In genomic region chr15:93336925-93337761, GRCm38 (mm10) we compare ENCODE assay signal across 8 mouse cellular contexts. TPM values are rescaled to one million over a fixed set of nuclear protein-coding genes. Genes with fewer than 3 reads are reported as not detected.
DNase-seq lines count a peak whose midpoint lies in the region; ATAC-seq and TF ChIP-seq lines count a peak whose summit lies in the region.

Gene Yaf2 (minus strand): TSS chr15:93336935.

- H3K27ac ChIP-seq in forebrain, embryonic 13.5 days, result peak within 1 kb of the TSS; percentile 85
- peak within 1 kb of the TSS; percentile 95 for H3K27ac ChIP-seq in liver, postnatal 0 days (ENCODE audit: low read depth)
- peak within 1 kb of the TSS; percentile 93 for H3K27ac ChIP-seq in neural tube, embryonic 14.5 days (ENCODE audit: low read depth, low read length)

- DNase-seq in c-Kit-positive CD71-positive TER-119-positive erythroid progenitor cells, embryonic 14.5 days (ENCODE audit: low spot score), result peak; percentile 80
- DNase-seq in heart, postnatal 10 days, result peak; percentile 86 to 88
- DNase-seq in large intestine, adult 2 months (ENCODE audit: low read depth, low spot score), result peak; percentile 57
- peak; percentile 90 for DNase-seq in liver, postnatal 0 days
- peak; percentile 88 for DNase-seq in testis, postnatal 10 days (ENCODE audit: low spot score)

- H3K9ac ChIP-seq in forebrain, embryonic 13.5 days, result peak within 1 kb of the TSS; percentile 90
- peak within 1 kb of the TSS; percentile 92 for H3K9ac ChIP-seq in liver, postnatal 0 days (replicated peaks)
- peak within 1 kb of the TSS; percentile 93 for H3K9ac ChIP-seq in neural tube, embryonic 14.5 days (replicated peaks; ENCODE audit: low read depth, low read length)

- ATAC-seq in forebrain, embryonic 13.5 days, result peak; percentile 97
- peak; percentile 94 for ATAC-seq in liver, postnatal 0 days
- peak; percentile 95 for ATAC-seq in neural tube, embryonic 14.5 days (ENCODE audit: low read depth)

- intact Hi-C loops in heart, postnatal 10 days (cut with DNase I), result loop anchor here (2.0 to 5.0 kb wide), 2 partner anchors 40 to 62 kb away; partner anchors contain the start of genes Pphln1 and Zcrb1

- under 1% methylated on average over 48 of the region's 73 CpGs for WGBS in forebrain, embryonic 13.5 days
- WGBS in large intestine, adult 2 months, result 1% methylated on average over 66 of the region's 73 CpGs
- under 1% methylated on average over 71 of the region's 73 CpGs for WGBS in liver, postnatal 0 days (ENCODE audit: insufficient replicate concordance)
- WGBS in neural tube, embryonic 14.5 days, result under 1% methylated on average over 57 of the region's 73 CpGs

- H3K9me3 ChIP-seq in E14TG2a.4 (ENCODE audit: low read length), result no peaks in the 10 kb centered on the region
- no peaks in the 10 kb centered on the region for H3K9me3 ChIP-seq in forebrain, embryonic 13.5 days (replicated peaks)
- H3K9me3 ChIP-seq in liver, postnatal 0 days (ENCODE audit: low read length), result no peaks in the 10 kb centered on the region
- H3K9me3 ChIP-seq in neural tube, embryonic 14.5 days (ENCODE audit: control insufficient read depth, low read length), result no peaks in the 10 kb centered on the region

- H3K27me3 ChIP-seq in E14TG2a.4 (ENCODE audit: insufficient read depth, low read length), result peaks cover 54% of the 10 kb centered on the region
- H3K27me3 ChIP-seq in forebrain, embryonic 13.5 days, result no peaks in the 10 kb centered on the region
- H3K27me3 ChIP-seq in liver, postnatal 0 days (ENCODE audit: insufficient read depth, low read length), result no peaks in the 10 kb centered on the region
- H3K27me3 ChIP-seq in neural tube, embryonic 14.5 days (ENCODE audit: control insufficient read depth, insufficient read depth, low read length), result no peaks in the 10 kb centered on the region

- no peaks in the 10 kb centered on the region for H3K36me3 ChIP-seq in E14TG2a.4 (ENCODE audit: insufficient read depth, low read length)
- peaks cover 7% of the 10 kb centered on the region for H3K36me3 ChIP-seq in forebrain, embryonic 13.5 days (ENCODE audit: poor library complexity, severe bottlenecking)
- H3K36me3 ChIP-seq in liver, postnatal 0 days (replicated peaks; ENCODE audit: insufficient read depth, low read length), result no peaks in the 10 kb centered on the region; the same call in 1 of the 2 replicates
- no peaks in the 10 kb centered on the region for H3K36me3 ChIP-seq in neural tube, embryonic 14.5 days (ENCODE audit: control insufficient read depth, insufficient read depth, low read length)

- peak within 1 kb of the TSS; percentile 76 for H3K4me2 ChIP-seq in forebrain, embryonic 13.5 days
- peak within 1 kb of the TSS; percentile 96 for H3K4me2 ChIP-seq in liver, postnatal 0 days (ENCODE audit: low read depth, low read length)
- H3K4me2 ChIP-seq in neural tube, embryonic 14.5 days (ENCODE audit: low read depth, low read length), result peak within 1 kb of the TSS; percentile 83

- H3K4me3 ChIP-seq in E14TG2a.4 (replicated peaks; ENCODE audit: low read length), result peak within 1 kb of the TSS; percentile 82
- peak within 1 kb of the TSS; percentile 87 for H3K4me3 ChIP-seq in forebrain, embryonic 13.5 days
- H3K4me3 ChIP-seq in liver, postnatal 0 days (ENCODE audit: low read depth, low read length), result peak within 1 kb of the TSS; percentile 69
- peak within 1 kb of the TSS; percentile 98 for H3K4me3 ChIP-seq in neural tube, embryonic 14.5 days (ENCODE audit: low read depth, low read length)

- no peak for TF ChIP-seq CTCF in E14TG2a.4 (conservative IDR thresholded peaks at IDR 0.05; ENCODE audit: low read length)
- TF ChIP-seq CTCF in liver, postnatal 0 days (IDR thresholded peaks at IDR 0.05; ENCODE audit: low read depth), result no peak

- peaks cover 6% of the 10 kb centered on the region; the same call in 1 of the 2 replicates for H3K4me1 ChIP-seq in E14TG2a.4 (replicated peaks; ENCODE audit: low read depth, low read length)
- H3K4me1 ChIP-seq in forebrain, embryonic 13.5 days, result peaks cover 19% of the 10 kb centered on the region
- peaks cover 10% of the 10 kb centered on the region; the same call in 1 of the 2 replicates for H3K4me1 ChIP-seq in liver, postnatal 0 days (ENCODE audit: insufficient read depth)
- H3K4me1 ChIP-seq in neural tube, embryonic 14.5 days (ENCODE audit: control insufficient read depth, insufficient read depth, low read length), result peaks cover 12% of the 10 kb centered on the region; the same call in 1 of the 2 replicates

- TF ChIP-seq EP300 in liver, postnatal 0 days (IDR thresholded peaks at IDR 0.05; ENCODE audit: low read depth), result no peak

RNA-seq across cellular contexts. Expression of gene Yaf2, which starts in this region (rescaled TPM):
- polyA plus RNA-seq in forebrain, embryonic 13.5 days (2015; fragmentation: Nextera tagmentation; extraction: Ambion mirVana), result 71.5 and 81.6 TPM in 2 replicates
- total RNA-seq in heart, postnatal 10 days (2021), result 10 to 100 TPM; 29.8 to 32.0 TPM
- polyA plus RNA-seq in large intestine, adult 2 months (2012; rRNA removed), result 10.2 and 11.1 TPM in 2 replicates
- 25.7 and 26.4 TPM in 2 replicates for polyA plus RNA-seq in liver, postnatal 0 days (2015; fragmentation: Nextera tagmentation; extraction: Ambion mirVana)
- polyA plus RNA-seq in neural tube, embryonic 14.5 days (2014; fragmentation: Nextera tagmentation; extraction: Ambion mirVana), result 133 and 136 TPM in 2 replicates

Comparison
In these comparisons a context has a peak if more than half of its experiments do, and no peak if none do; other contexts are left out.
1. Peak in every context shown above with its lines: DNase-seq, ATAC-seq, H3K4me3 ChIP-seq and H3K27ac ChIP-seq.